ENCODE assay signal across 16 mouse cellular contexts in genomic region chr7:36708823-36709222, GRCm38 (mm10). TPM values are rescaled to one million over a fixed set of nuclear protein-coding genes. Genes with fewer than 3 reads are reported as not detected.
DNase-seq lines count a peak whose midpoint lies in the region; ATAC-seq and TF ChIP-seq lines count a peak whose summit lies in the region.
"Had no signal": no experiment of that assay in that cellular context is flagged by ENCODE, and none has a peak within 500 bp of the region (broad histone marks: within the 10 kb centered on the region; RNA-seq: fewer than 3 reads in every experiment).

No protein-coding gene starts in this region.

- TF ChIP-seq CTCF in hindbrain, postnatal 0 days (IDR thresholded peaks at IDR 0.05; ENCODE audit: low read depth) = no peak

- 61% methylated on average over 3 of the region's 3 CpGs for WGBS in liver, embryonic 11.5 days
- 55% methylated on average over 3 of the region's 3 CpGs for WGBS in liver, embryonic 12.5 days (ENCODE audit: insufficient replicate concordance)
- 34% methylated on average over 3 of the region's 3 CpGs for WGBS in hindbrain, embryonic 12.5 days
- WGBS in hindbrain, postnatal 0 days = 47% methylated on average over 3 of the region's 3 CpGs
- 22% methylated on average over 3 of the region's 3 CpGs for WGBS in neural tube, embryonic 13.5 days

- H3K9me3 ChIP-seq in liver, embryonic 11.5 days (ENCODE audit: control insufficient read depth, low read length) = no peaks in the 10 kb centered on the region
- H3K9me3 ChIP-seq in liver, embryonic 12.5 days (replicated peaks) = no peaks in the 10 kb centered on the region
- no peaks in the 10 kb centered on the region for H3K9me3 ChIP-seq in hindbrain, embryonic 12.5 days (replicated peaks)
- H3K9me3 ChIP-seq in hindbrain, postnatal 0 days (ENCODE audit: low read length) = no peaks in the 10 kb centered on the region
- no peaks in the 10 kb centered on the region for H3K9me3 ChIP-seq in neural tube, embryonic 13.5 days
- H3K9me3 ChIP-seq: embryonic facial prominence, embryonic 13.5 days; heart, embryonic 13.5 days; liver, embryonic 13.5 days; midbrain, embryonic 15.5 days had no signal

- 0 out of 2 replicates have a peak overlapping the region, but pooled peaks have one; percentile 13 for H3K27ac ChIP-seq in liver, embryonic 11.5 days (ENCODE audit: low read depth, low read length)
- no peak overlapping the region for H3K27ac ChIP-seq in liver, embryonic 12.5 days
- peak overlapping the region; percentile 86 for H3K27ac ChIP-seq in hindbrain, embryonic 12.5 days
- H3K27ac ChIP-seq in hindbrain, postnatal 0 days = peak overlapping the region; percentile 67; the same call in 1 of the 2 replicates
- peak overlapping the region; percentile 94 for H3K27ac ChIP-seq in neural tube, embryonic 13.5 days (replicated peaks)
- H3K27ac ChIP-seq: embryonic facial prominence, embryonic 13.5 days; heart, embryonic 13.5 days; liver, embryonic 13.5 days; macrophage had no signal

- no peak overlapping the region for H3K4me3 ChIP-seq in liver, embryonic 11.5 days (ENCODE audit: low read depth, low read length)
- H3K4me3 ChIP-seq in liver, embryonic 12.5 days = no peak overlapping the region
- peak overlapping the region; percentile 19; the same call in 1 of the 2 replicates for H3K4me3 ChIP-seq in hindbrain, embryonic 12.5 days
- no peak overlapping the region for H3K4me3 ChIP-seq in hindbrain, postnatal 0 days (ENCODE audit: low read length)
- H3K4me3 ChIP-seq in neural tube, embryonic 13.5 days = peak overlapping the region; percentile 35
- H3K4me3 ChIP-seq: liver, embryonic 13.5 days; midbrain, embryonic 15.5 days had no signal

- ATAC-seq in liver, embryonic 11.5 days (replicated peaks; ENCODE audit: low FRiP score) = no peak
- no peak for ATAC-seq in liver, embryonic 12.5 days
- ATAC-seq in hindbrain, embryonic 12.5 days (ENCODE audit: low FRiP score) = no peak
- no peak for ATAC-seq in hindbrain, postnatal 0 days
- ATAC-seq in neural tube, embryonic 13.5 days (ENCODE audit: low read depth) = no peak

- no peaks in the 10 kb centered on the region for H3K36me3 ChIP-seq in liver, embryonic 11.5 days (ENCODE audit: control insufficient read depth, insufficient read depth, low read length)
- H3K36me3 ChIP-seq in liver, embryonic 12.5 days = no peaks in the 10 kb centered on the region
- H3K36me3 ChIP-seq in hindbrain, embryonic 12.5 days = no peaks in the 10 kb centered on the region
- no peaks in the 10 kb centered on the region for H3K36me3 ChIP-seq in hindbrain, postnatal 0 days (ENCODE audit: insufficient read depth, low read length)
- H3K36me3 ChIP-seq in neural tube, embryonic 13.5 days = no peaks in the 10 kb centered on the region; the same call in 1 of the 2 replicates
- H3K36me3 ChIP-seq: embryonic facial prominence, embryonic 13.5 days; heart, embryonic 13.5 days; liver, embryonic 13.5 days; midbrain, embryonic 15.5 days had no signal

- DNase-seq in liver, embryonic 11.5 days (ENCODE audit: low spot score) = no peak
- DNase-seq in hindbrain, postnatal 0 days (ENCODE audit: low spot score) = no peak
- no peak for DNase-seq in cerebellum, postnatal 14 days
- no peak for DNase-seq in ovary, postnatal 14 days (ENCODE audit: low spot score)
- DNase-seq: adrenal gland, postnatal 36 days; layer of hippocampus, postnatal 36 days; liver, embryonic 13.5 days; right cerebral cortex, postnatal 25 days; thymus, postnatal 14 days had no signal

- no peak overlapping the region; the same call in 1 of the 2 replicates for H3K4me2 ChIP-seq in liver, embryonic 11.5 days
- H3K4me2 ChIP-seq in liver, embryonic 12.5 days = no peak overlapping the region
- peak overlapping the region; percentile 47 for H3K4me2 ChIP-seq in hindbrain, embryonic 12.5 days (replicated peaks)
- 0 out of 2 replicates have a peak overlapping the region, but pooled peaks have one; percentile 46 for H3K4me2 ChIP-seq in hindbrain, postnatal 0 days (ENCODE audit: low read depth, low read length)
- peak overlapping the region; percentile 66 for H3K4me2 ChIP-seq in neural tube, embryonic 13.5 days

- no peaks in the 10 kb centered on the region for H3K27me3 ChIP-seq in liver, embryonic 11.5 days (replicated peaks; ENCODE audit: control insufficient read depth, insufficient read depth, low read length)
- peaks cover 5% of the 10 kb centered on the region; the same call in 1 of the 2 replicates for H3K27me3 ChIP-seq in liver, embryonic 12.5 days (replicated peaks)
- no peaks in the 10 kb centered on the region for H3K27me3 ChIP-seq in hindbrain, embryonic 12.5 days
- no peaks in the 10 kb centered on the region for H3K27me3 ChIP-seq in hindbrain, postnatal 0 days (ENCODE audit: insufficient read depth, low read length)
- H3K27me3 ChIP-seq in neural tube, embryonic 13.5 days = no peaks in the 10 kb centered on the region
- H3K27me3 ChIP-seq: embryonic facial prominence, embryonic 13.5 days; heart, embryonic 13.5 days; midbrain, embryonic 15.5 days had no signal

- no peak overlapping the region for H3K9ac ChIP-seq in liver, embryonic 11.5 days (ENCODE audit: low read depth, low read length)
- H3K9ac ChIP-seq in liver, embryonic 12.5 days = no peak overlapping the region
- peak overlapping the region; percentile 39 for H3K9ac ChIP-seq in hindbrain, embryonic 12.5 days
- no peak overlapping the region for H3K9ac ChIP-seq in hindbrain, postnatal 0 days (replicated peaks; ENCODE audit: low read length)
- H3K9ac ChIP-seq in neural tube, embryonic 13.5 days = peak overlapping the region; percentile 62
- H3K9ac ChIP-seq: liver, embryonic 13.5 days had no signal

- peaks cover 3% of the 10 kb centered on the region; the same call in 1 of the 2 replicates for H3K4me1 ChIP-seq in liver, embryonic 11.5 days (replicated peaks; ENCODE audit: control insufficient read depth, insufficient read depth, low read length)
- 0 out of 2 replicates have a peak, but pooled peaks cover 10% of the 10 kb centered on the region for H3K4me1 ChIP-seq in liver, embryonic 12.5 days
- H3K4me1 ChIP-seq in hindbrain, embryonic 12.5 days = peaks cover 62% of the 10 kb centered on the region
- no peaks in the 10 kb centered on the region for H3K4me1 ChIP-seq in hindbrain, postnatal 0 days (ENCODE audit: insufficient read depth, low read length)
- peaks cover 88% of the 10 kb centered on the region for H3K4me1 ChIP-seq in neural tube, embryonic 13.5 days (replicated peaks)
- H3K4me1 ChIP-seq: liver, embryonic 13.5 days had no signal

RNA-seq across cellular contexts. Expression of gene Tshz3, which starts 10.9 kb away (rescaled TPM):
- 3.3 and 3.7 TPM in 2 replicates for polyA plus RNA-seq in liver, embryonic 11.5 days (2014; fragmentation: Nextera tagmentation; extraction: Ambion mirVana)
- polyA plus RNA-seq in liver, embryonic 12.5 days (2016; fragmentation: Nextera tagmentation; extraction: Ambion mirVana) = 1.2 and 1.5 TPM in 2 replicates
- polyA plus RNA-seq in hindbrain, embryonic 12.5 days (2016; fragmentation: Nextera tagmentation; extraction: Ambion mirVana) = 25.5 and 25.7 TPM in 2 replicates
- 25.3 and 28.4 TPM in 2 replicates for total RNA-seq in hindbrain, postnatal 0 days (2014; rRNA removed)
- 14.6 and 18.1 TPM in 2 replicates for polyA plus RNA-seq in hindbrain, postnatal 0 days (2015; fragmentation: Nextera tagmentation; extraction: Ambion mirVana)
- 43.1 and 44.9 TPM in 2 replicates for polyA plus RNA-seq in neural tube, embryonic 13.5 days (2015; fragmentation: Nextera tagmentation; extraction: Ambion mirVana)
- polyA plus RNA-seq: macrophage had no signal

Comparison
In these comparisons a context has a peak if more than half of its experiments do, and no peak if none do; other contexts are left out.
1. H3K4me3 ChIP-seq: peak in hindbrain, embryonic 12.5 days (single experiment) and neural tube, embryonic 13.5 days (single experiment); none in liver, embryonic 11.5 days (single experiment), liver, embryonic 12.5 days (single experiment) and hindbrain, postnatal 0 days (single experiment).
2. H3K9ac ChIP-seq: peak in hindbrain, embryonic 12.5 days (single experiment) and neural tube, embryonic 13.5 days (single experiment); none in liver, embryonic 11.5 days (single experiment), liver, embryonic 12.5 days (single experiment) and hindbrain, postnatal 0 days (single experiment).
3. H3K4me2 ChIP-seq: peak in hindbrain, embryonic 12.5 days (single experiment), hindbrain, postnatal 0 days (single experiment) and neural tube, embryonic 13.5 days (single experiment); none in liver, embryonic 11.5 days (single experiment) and liver, embryonic 12.5 days (single experiment).